In genomic region chr10:70864650-70865049, GRCm38 (mm10) we compare ENCODE assay signal across 22 mouse cellular contexts.
DNase-seq lines count a peak whose midpoint lies in the region; ATAC-seq and TF ChIP-seq lines count a peak whose summit lies in the region.
"Had no signal": no experiment of that assay in that cellular context is flagged by ENCODE, and none has a peak within 500 bp of the region (broad histone marks: within the 10 kb centered on the region; RNA-seq: fewer than 3 reads in every experiment).

No protein-coding gene starts in this region.

- no peak overlapping the region for H3K4me3 ChIP-seq in gastrocnemius, adult 2 months
- no peak overlapping the region for H3K4me3 ChIP-seq in midbrain, embryonic 11.5 days (ENCODE audit: low read depth, low read length)
- no peak overlapping the region for H3K4me3 ChIP-seq in midbrain, embryonic 14.5 days (replicated peaks; ENCODE audit: low read depth, low read length)
- H3K4me3 ChIP-seq: forebrain, embryonic 10.5 days; forebrain, embryonic 13.5 days; heart, adult 2 months; hindbrain, embryonic 12.5 days; hindbrain, embryonic 15.5 days had no signal

- intact Hi-C loops in gastrocnemius, adult 2 months (cut with DNase I) = no loop called here

- H3K27ac ChIP-seq in gastrocnemius, adult 2 months = peak overlapping the region; percentile 39; the same call in 1 of the 2 replicates
- no peak overlapping the region for H3K27ac ChIP-seq in midbrain, embryonic 11.5 days (ENCODE audit: low read depth, low read length)
- no peak overlapping the region for H3K27ac ChIP-seq in midbrain, embryonic 14.5 days (replicated peaks; ENCODE audit: low read depth, low read length)
- H3K27ac ChIP-seq: forebrain, embryonic 10.5 days; forebrain, embryonic 13.5 days; heart, adult 2 months; hindbrain, embryonic 12.5 days; hindbrain, embryonic 15.5 days had no signal

- H3K9ac ChIP-seq in midbrain, embryonic 11.5 days (ENCODE audit: low read length) = no peak overlapping the region
- no peak overlapping the region for H3K9ac ChIP-seq in midbrain, embryonic 14.5 days (replicated peaks; ENCODE audit: low read length)
- H3K9ac ChIP-seq: forebrain, embryonic 13.5 days; hindbrain, embryonic 12.5 days; hindbrain, embryonic 15.5 days had no signal

- no peaks in the 10 kb centered on the region for H3K9me3 ChIP-seq in midbrain, embryonic 11.5 days (ENCODE audit: control insufficient read depth, low read length)
- H3K9me3 ChIP-seq in midbrain, embryonic 14.5 days (ENCODE audit: control insufficient read depth, low read length) = no peaks in the 10 kb centered on the region
- H3K9me3 ChIP-seq: forebrain, embryonic 10.5 days; forebrain, embryonic 13.5 days; hindbrain, embryonic 12.5 days; hindbrain, embryonic 15.5 days had no signal

- no peak for DNase-seq in gastrocnemius, adult 2 months
- no peak for DNase-seq in gastrocnemius, adult 8-10 months (ENCODE audit: low spot score in 2 of 2)
- peak; percentile 23 for DNase-seq in midbrain, embryonic 11.5 days (ENCODE audit: low spot score, missing footprints)
- DNase-seq in midbrain, embryonic 14.5 days = no peak
- peak; percentile 19 for DNase-seq in NIH3T3 (ENCODE audit: low read depth)
- no peak for DNase-seq in kidney, postnatal 10 days
- DNase-seq: adrenal gland, adult 8-10 months; adrenal gland, postnatal 25 days; B cell, adult 2 months; cerebellum, adult 18-20 months; cerebellum, adult 9-10 months; cerebellum, postnatal 14 days; gastrocnemius, postnatal 25 days; heart, adult 2 months had no signal

- no peak overlapping the region for H3K4me2 ChIP-seq in midbrain, embryonic 11.5 days
- H3K4me2 ChIP-seq in midbrain, embryonic 14.5 days (ENCODE audit: low read length) = no peak overlapping the region
- H3K4me2 ChIP-seq: forebrain, embryonic 13.5 days; heart, embryonic 11.5 days; hindbrain, embryonic 12.5 days; hindbrain, embryonic 15.5 days had no signal

- no peak for TF ChIP-seq CTCF in gastrocnemius, adult 2 months (IDR thresholded peaks at IDR 0.05)

- no peaks in the 10 kb centered on the region for H3K27me3 ChIP-seq in midbrain, embryonic 11.5 days (ENCODE audit: control insufficient read depth, insufficient read depth, low read length)
- H3K27me3 ChIP-seq in midbrain, embryonic 14.5 days (ENCODE audit: control insufficient read depth, insufficient read depth, low read length) = no peaks in the 10 kb centered on the region
- H3K27me3 ChIP-seq: forebrain, embryonic 13.5 days; hindbrain, embryonic 12.5 days; hindbrain, embryonic 15.5 days had no signal

- WGBS in midbrain, embryonic 11.5 days = 89% methylated on average over 5 of the region's 5 CpGs
- WGBS in midbrain, embryonic 14.5 days = 91% methylated on average over 5 of the region's 5 CpGs

- no peaks in the 10 kb centered on the region for H3K36me3 ChIP-seq in midbrain, embryonic 11.5 days (ENCODE audit: control insufficient read depth, insufficient read depth, low read length)
- no peaks in the 10 kb centered on the region for H3K36me3 ChIP-seq in midbrain, embryonic 14.5 days (ENCODE audit: control insufficient read depth, insufficient read depth, low read length)
- H3K36me3 ChIP-seq: forebrain, embryonic 10.5 days; hindbrain, embryonic 12.5 days; hindbrain, embryonic 15.5 days had no signal

- ATAC-seq in midbrain, embryonic 11.5 days (ENCODE audit: low FRiP score) = no peak
- ATAC-seq in midbrain, embryonic 14.5 days (ENCODE audit: low FRiP score, low TSS enrichment) = no peak
- ATAC-seq: activated CD4-positive, CD25-positive, alpha-beta regulatory T cell, adult 4 months; CD4-positive, CD25-positive, alpha-beta regulatory T cell, adult 4 months; forebrain, embryonic 13.5 days; forebrain, embryonic 16.5 days had no signal

- peaks cover 4% of the 10 kb centered on the region; the same call in 1 of the 2 replicates for H3K4me1 ChIP-seq in midbrain, embryonic 11.5 days (ENCODE audit: control insufficient read depth, insufficient read depth, low read length)
- peaks cover 16% of the 10 kb centered on the region for H3K4me1 ChIP-seq in midbrain, embryonic 14.5 days (ENCODE audit: control insufficient read depth, insufficient read depth, low read length)

Comparison
In these comparisons a context has a peak if more than half of its experiments do, and no peak if none do; other contexts are left out.
1. DNase-seq: peak in midbrain, embryonic 11.5 days (single experiment) and NIH3T3 (single experiment); none in gastrocnemius, adult 2 months (single experiment), gastrocnemius, adult 8-10 months (0 of 2), midbrain, embryonic 14.5 days (single experiment) and kidney, postnatal 10 days (single experiment).